Mouse (Mus musculus): ENCODE data around the gene Znhit1.
A peak's percentile ranks its signal among the peaks of the same experiment; 100 is the strongest.

Gene Znhit1

DNA sequence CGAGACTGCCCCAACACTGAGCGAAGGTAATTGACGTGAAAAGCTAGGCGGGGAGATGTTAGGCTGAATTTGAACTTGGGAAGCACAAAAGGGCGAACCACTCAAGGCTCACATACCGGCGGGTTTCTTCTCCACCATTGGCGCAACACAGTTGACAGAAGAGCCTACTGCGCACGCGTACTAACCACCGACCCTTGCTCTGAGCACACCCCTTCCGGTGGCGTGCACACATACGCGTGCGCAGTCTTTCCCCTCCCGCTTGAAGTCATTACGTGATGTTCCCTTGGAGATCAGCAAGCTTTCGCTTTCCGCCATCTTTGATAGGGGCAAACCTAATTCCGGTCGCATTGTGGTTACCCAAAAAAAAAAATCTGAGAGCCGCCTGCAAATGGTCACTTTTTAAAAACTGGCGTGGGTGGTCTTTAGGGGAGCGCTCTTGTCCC lies 1.1 kb downstream of the Znhit1 start, which contains the start of gene Plod3:
Gene Plod3, plus strand, starts transcription at position 325 of the 443 bp plus-strand sequence.
- peak; percentile 96 to 97 for DNase-seq (ENCODE audit: low spot score in 2 of 2)

DNA sequence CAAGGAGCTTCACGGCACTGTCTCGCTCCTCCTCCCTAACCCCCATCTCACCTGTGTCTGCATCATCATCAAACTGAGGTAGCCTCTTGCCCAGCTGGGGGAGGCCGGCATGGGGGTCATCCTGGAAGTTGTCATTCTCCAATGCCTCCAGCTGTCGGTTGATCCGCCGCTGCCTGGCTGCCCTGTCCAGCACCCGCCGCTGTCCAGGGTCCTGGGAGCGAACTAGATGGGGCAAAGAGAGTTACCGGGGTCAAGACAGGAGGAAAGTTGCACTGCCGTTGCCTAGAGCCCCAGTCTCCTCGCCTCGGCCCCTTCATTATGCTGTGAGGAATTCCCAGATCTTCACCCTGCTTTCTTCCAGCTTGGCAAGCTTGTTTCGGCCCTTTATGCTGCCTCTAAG lies 3.0 kb downstream of the Znhit1 start:
- no peak for DNase-seq (ENCODE audit: low spot score in 2 of 2)

DNA sequence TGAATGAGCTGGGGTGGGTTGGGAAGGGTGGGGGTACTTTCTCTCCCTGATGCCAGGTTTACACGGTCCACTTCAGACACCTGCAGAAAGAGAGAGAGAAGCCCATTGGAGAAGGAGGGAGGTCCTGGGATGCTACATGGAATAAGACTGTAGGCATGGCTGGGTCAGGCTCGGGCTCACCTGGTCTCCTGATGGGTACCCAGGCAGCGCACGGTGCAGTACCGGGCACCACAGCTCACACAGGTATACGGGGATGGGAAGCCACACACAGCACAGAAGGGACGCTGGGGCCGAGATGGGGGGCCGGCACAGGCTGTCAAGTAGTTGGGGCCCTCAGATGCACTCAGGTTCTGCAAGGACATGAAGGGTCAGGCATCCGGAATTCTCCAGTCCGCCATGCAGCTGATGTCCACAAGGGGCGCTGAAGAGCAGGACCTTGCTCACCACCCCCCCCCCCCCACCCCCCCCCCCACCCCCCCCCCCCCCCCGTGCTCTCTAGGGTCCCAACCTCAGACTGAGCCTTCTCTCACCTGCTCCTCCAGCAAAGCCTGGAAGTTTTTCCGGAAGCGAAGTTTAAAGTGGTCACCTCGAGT lies 5.4 kb downstream of the Znhit1 start:
- DNase-seq (ENCODE audit: low spot score in 2 of 2) = no peak

DNA sequence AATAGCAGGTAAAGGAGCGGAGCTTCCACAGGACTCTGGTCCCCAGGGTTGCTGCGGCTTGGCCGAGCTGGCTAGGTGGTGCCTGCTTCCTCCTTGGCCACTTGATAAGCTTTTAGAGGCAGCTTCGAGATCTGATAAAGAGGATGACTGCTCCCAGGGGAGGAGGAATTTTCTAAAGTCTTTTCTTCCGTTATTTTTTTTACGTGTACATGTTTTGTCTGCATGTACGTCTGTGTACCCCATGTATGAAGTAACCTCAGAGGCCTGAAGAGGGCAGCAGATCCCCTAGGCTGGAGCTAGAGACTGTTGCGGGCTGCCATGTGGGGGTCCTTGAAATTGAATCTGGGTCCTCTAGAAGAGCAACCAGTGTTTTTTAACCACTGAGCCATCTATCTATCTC lies 6.8 kb downstream of the Znhit1 start:
- no peak for DNase-seq (ENCODE audit: low spot score in 2 of 2)

DNA sequence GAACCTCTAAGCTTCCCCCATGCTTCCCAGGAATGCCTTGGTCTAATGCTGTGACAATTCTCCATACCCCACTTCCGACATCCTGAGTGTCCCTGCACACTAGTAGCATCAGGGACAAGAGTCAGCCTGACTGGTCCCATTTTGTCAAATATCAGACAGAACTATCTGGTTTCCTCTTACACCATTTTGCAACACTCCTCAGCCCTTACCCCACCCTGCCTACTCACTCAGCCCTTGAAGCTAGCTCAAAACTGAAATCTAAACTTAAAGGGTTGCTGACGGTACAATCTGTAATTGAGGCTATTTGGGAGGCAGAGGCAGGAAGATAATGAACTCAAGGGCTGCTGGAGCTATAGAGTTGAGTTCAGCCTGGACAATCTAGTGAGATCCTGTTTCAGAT lies 8.1 kb downstream of the Znhit1 start:
- DNase-seq (ENCODE audit: low spot score in 2 of 2) = no peak

DNA sequence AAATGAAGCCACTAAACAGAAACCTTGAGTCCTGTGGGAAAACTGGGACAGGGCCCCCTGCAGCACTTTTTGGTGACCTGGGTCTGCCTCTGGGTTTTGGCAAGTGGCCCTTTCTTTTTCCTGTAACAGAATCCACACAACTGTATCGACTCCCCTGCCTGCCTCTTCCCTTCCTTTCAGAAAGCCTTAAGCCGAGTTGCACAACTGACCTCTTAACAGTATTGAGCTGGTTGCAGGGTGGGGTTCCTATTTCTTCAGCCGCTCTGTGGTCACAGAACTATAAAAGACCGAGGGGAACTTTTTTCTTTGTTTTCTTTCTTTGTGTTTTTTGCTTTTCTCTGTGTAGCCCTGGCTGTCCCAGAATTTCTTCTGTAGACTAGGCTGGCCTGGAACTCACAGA lies 10.1 kb downstream of the Znhit1 start:
- DNase-seq (ENCODE audit: low spot score in 2 of 2) = no peak

DNA sequence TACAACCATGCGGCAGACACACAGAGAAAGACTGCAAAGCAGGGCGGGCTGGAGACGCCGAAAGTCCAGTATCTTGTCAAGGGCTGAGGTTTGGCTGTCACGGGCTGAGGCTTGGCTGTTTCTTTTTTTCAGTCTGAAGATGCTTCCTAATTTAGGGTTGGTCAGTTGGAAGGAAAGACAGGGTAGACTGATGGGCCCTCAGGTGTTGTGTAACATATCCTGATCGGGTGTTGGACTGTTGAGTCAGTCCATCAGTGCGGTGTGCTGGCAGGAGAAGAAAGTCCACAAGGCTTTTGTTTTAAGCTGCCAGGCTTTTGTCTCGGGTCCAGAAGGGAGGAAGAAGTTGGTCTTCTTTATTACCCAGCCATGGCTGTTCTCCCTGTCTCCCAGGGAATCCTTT lies 14.2 kb downstream of the Znhit1 start:
- DNase-seq (ENCODE audit: low spot score in 2 of 2) = no peak

DNA sequence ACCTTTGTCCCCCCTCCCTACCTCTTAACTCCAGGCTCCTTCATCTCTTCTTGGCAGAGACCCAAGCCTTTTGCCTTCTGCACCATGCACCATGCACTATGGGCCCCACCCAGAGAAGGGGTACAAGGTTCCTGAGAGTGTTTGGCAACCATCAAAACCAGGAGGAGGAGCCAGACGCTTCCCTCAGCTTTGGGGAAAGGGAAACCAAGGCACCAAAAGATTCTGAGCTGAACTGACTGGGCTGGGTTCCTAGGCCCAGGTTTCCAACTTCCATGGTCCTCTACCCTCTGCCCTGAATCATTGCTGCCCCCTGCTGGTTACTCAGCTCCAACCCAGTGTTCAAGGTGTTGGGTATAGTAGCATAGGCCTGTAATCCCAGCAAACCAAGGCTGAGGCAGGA lies 17.1 kb downstream of the Znhit1 start:
- peak; percentile 57 to 66 for DNase-seq (ENCODE audit: low spot score in 2 of 2)

DNA sequence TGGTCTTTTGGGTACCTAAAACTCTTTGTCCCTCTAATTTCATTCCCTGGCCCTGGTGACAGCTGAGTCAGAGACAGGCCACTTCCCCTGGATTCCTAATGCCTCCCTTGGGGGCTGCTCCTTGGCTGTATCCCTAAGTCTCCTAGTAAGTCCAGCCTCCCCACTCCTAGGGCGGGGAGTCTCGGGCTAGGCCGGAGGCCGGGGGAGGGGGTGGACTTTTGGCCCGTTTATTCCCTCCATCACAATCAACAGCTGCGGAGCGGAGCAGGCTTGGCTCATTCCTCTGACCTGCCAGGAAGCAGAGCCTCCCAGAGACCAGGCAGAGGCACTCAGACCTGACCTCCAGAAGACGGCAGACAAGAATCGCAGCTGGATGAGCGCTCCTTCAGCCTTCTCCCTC lies 20.2 kb downstream of the Znhit1 start:
- DNase-seq (ENCODE audit: low spot score in 2 of 2) = peak; percentile 91 to 92

DNA sequence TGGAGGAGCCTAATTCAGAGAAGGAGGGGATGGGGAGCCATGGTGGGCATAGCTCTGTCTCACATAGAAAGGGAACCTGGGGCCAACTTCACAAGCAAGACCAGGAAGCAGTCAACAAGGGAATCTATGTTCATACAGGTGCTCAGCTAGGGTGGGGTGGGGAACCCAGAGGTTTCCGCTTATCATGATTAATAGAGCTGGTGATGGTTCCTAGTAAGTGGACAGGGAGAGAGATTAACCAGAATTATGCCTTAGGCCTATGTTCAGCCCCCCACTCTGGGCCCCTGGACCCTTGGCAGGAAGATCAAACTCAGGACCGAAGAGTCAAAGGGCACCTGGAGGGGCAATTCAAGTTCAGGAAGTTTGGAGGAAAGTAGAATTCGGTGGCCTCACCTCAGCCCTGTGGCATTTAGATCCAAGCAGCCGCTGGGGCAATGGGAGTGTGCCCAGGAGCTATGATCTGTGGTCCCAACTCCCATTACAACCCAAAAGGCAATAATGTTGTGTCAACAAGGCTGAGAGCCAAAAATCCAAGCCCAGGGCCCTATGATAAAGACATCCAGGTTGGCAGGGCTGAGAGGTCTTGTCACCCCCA lies 20.9 kb downstream of the Znhit1 start:
- no peak for DNase-seq (ENCODE audit: low spot score in 2 of 2)

DNA sequence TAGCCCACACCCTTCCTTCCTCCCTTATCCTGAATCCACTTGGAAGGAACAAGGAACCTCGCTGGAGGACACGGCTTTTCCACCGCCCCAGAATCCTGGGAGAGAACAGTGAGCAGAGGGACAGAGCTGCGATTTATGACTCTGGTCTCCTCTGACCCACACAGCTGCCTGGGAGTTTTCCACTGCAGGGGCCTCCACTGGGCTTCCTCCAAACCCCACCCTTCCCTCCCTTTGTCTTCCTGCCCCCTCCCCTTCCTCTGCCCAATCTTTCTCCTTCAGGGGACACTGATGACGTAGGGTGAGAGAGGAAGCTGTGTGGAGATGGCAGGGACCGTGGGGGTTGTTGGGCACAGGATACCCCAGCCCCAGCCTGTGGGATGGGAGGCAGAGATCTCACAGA lies 21.5 kb downstream of the Znhit1 start, which contains the start of gene Cldn15:
Gene Cldn15, plus strand, starts transcription at position 286 of the 400 bp plus-strand sequence.
- DNase-seq (ENCODE audit: low spot score in 2 of 2) = peak; percentile 63 to 76

DNA sequence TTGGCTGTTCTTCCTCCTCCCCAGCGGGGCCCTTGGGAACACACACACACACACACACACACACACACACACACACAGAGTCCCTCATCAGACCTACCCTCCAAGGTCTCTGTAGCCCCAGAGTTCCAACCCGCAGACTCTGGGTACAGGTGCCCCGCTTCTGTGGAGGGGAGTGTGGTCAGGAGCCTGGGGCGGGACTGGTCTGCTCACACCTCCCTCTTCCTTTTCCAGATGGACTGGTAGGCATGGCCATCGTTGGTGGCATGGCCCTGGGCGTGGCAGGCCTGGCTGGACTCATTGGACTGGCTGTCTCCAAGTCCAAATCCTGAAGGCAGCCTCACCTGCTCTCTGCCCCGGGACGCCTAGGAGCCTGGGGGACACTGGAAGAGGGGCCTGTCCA lies 22.1 kb downstream of the Znhit1 start:
- DNase-seq (ENCODE audit: low spot score in 2 of 2) = no peak

DNA sequence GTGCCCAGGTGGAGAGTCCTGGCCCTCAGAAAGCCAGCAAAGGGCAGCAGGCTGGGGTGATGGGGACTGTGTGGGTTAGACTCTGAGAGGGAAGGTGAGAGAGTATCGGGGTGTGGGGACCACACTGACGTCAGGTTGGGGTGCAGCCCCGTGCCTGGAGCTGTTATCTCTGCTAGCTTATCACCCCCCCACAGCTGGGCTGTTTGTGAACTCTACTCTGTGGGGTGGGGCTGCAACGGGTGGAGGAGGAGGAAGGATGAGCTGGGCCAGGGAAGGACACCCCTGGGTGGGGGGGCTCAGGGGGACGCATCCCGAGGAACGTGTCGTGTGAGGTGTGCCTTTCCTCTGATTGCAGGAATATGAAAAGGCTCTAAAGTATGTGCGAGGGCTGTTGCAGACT lies 22.6 kb downstream of the Znhit1 start:
- no peak for DNase-seq (ENCODE audit: low spot score in 2 of 2)

DNA sequence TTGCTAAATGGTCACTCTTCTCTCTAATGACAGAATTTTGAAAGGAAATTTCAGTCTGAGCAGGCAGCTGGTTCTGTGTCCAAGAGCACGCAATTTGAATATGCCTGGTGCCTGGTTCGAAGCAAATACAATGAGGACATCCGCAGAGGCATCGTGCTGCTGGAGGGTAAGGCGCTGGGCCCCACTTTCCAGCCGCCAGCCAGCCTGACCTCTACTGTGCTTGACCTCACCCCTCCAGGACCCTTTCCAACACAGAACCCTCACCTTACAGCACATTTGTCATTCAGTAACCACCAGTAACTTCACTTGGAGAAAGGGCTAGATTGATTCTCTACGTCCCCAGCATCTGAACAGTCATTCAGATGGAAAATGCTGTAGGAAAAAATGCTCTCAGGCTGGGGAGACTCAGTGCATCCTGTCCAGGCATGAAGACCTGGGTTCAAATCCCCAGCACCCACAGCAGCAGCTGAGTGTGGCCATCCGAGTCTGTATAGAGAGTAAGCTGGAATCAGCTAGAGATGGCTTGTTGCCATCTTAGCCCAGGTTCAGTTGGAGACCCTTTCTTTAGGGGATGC lies 24.8 kb downstream of the Znhit1 start:
- no peak for DNase-seq (ENCODE audit: low spot score in 2 of 2)

DNA sequence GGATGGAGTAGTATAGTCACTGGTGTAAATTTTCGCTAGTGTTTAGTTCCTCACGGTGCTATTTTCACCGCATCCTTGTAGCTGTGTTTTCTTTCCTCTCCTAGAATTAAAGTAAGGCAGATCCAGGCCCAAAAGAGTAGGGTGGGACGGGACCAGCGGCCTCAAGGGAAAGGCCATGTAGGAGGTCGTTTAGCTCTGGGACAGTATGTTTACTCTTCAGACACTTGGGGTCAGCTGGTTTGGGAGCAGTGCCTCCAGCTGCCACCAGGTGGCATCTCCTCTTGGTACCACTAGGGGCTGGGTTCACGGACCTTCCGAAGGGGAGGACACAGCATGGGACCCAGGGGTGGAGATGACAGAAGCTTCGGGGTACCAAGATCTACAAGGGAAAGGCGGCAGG lies 25.3 kb downstream of the Znhit1 start:
- DNase-seq (ENCODE audit: low spot score in 2 of 2) = peak; percentile 79 to 82

DNA sequence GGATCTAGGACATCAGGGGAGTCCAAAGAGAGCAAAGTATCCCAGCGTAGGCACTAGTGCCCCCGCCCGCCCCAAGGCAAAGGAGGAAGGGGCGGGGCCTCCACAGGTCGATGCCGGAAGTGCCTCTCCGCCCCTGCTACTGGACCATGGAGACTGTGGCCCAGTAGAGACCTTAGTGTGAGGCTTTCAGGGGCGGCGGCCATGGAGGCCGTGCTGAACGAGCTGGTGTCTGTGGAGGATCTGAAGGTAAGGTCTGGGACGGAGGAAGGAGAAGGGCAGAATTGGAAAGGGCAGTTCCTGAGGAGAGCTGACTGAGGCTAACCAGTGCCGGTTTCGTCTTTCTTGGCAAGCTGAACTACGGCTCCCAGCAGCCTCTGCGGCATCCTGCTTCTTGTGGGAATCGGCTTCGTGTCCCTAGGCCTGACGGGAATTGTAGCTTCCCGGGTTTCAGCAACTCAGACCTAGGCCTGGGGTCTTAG lies 25.8 kb downstream of the Znhit1 start:
- DNase-seq (ENCODE audit: low spot score in 2 of 2) = peak; percentile 91 to 95

DNA sequence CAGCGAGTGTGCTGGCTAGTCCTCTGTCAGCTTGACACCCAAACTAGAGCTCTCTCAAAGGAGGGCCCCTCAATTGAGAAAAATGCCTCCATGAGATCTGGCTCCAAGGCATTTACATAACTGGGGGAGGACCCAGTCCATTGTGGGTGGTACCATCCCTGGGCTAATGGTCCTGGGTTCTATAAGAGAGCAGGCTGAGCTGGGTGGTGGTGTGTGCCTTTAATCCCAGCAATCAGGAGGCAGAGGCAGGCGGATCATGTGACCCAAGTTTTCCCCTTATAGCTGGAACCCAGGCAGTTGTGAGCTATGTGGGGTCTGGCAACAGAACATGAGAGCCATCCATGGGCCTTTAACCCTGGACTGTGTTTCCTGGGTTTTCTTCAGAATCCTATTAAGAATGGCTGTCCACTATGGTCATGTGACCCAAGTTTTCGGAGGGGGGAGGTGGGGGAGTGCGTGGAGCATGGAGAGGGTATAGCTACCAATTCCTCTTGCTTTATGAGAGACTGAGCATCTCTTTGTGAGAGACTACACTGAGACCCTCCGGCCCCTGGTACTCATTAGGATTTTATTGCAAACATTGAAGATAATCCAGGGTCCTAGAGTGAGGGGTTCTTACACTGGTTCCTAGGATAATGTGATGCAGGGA lies 26.4 kb downstream of the Znhit1 start:
- DNase-seq (ENCODE audit: low spot score in 2 of 2) = no peak

DNA sequence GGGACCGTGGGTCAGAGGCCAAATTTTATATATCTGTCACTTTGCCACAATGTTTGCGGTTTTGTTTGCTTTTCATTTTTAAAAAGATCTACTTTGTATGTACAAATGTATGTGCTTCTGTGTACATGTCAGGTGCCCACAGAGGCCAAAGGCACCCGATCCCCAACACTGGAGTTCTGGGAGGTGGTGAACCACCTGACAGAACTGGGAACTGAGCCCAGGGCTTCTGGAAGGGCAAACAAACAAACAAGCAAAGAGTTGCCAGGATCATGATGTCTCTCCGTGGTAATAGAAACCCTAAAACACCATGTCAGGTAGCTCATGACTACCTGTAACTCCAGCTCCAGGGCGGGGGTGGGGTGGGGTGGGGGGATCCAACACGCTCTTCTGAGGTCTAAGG lies 27.8 kb downstream of the Znhit1 start:
- DNase-seq (ENCODE audit: low spot score in 2 of 2) = no peak

DNA sequence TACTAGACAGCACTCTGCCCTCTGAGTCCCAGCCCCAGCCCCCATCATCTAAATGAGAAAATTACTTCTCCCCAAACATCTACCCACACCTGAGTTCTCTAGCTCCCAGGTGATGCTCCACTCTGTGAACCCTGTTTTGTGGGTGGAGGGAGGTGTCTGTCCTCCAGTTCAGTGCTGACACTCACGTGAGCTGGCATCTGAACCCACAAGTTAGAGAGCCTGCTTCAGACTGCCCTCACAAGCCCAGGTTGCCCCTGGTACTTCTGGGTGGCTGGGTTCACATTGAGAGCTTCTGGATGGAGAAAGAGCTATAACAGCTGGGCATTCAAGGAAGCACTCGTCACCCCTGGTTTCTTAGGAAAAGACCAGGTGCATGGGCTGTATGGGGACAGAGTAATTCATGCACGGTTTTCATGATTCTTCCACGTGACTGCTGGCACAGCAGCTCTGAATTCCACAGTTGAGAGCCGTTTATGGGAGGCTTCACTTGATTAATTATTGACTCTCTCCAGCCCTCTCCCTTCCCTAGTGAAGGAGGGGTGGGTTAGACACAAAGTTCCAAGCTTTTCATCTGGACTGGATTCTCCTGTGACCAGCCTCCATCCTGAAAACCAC lies 28.7 kb downstream of the Znhit1 start:
- DNase-seq (ENCODE audit: low spot score in 2 of 2) = no peak

DNA sequence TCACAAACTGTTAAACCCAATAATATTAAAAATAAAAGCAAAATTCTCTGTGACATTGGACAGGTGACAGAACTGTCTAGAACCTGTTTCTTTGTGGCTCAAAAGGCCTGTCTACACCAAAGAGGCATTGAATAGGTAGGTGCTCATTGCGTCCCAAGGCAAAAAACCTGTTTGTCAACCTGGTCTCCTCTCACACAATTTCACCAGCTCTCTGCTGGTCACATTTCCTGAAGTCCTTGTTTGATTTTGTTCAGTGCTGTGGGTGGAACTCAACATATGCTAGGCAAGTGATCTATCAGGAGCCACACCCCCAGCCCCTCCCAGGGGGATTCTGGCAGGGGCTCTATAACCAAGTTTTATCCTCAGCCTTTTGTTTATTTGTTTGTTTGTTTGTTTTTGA lies 30.6 kb downstream of the Znhit1 start:
- no peak for DNase-seq (ENCODE audit: low spot score in 2 of 2)

DNA sequence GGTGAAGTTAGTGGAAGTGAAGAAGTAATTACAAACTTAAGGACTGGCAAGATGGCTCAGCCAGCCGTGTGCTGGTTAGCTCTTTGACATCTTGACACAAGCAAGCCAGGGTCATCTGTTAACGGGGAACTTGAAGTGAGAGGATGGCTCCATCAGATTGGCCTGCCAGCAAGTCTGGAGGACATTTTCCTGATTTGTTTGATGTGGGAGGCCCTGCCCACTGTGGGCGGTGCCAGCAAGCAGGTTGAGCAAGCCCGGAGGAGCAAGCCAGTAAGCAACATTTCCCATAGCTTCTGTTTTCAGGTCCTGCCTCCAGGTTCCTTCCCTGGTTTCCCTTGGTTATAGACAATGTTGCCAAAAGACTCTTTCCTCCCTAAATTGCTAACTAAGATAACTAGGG lies 32.2 kb downstream of the Znhit1 start:
- no peak for DNase-seq (ENCODE audit: low spot score in 2 of 2)

DNA sequence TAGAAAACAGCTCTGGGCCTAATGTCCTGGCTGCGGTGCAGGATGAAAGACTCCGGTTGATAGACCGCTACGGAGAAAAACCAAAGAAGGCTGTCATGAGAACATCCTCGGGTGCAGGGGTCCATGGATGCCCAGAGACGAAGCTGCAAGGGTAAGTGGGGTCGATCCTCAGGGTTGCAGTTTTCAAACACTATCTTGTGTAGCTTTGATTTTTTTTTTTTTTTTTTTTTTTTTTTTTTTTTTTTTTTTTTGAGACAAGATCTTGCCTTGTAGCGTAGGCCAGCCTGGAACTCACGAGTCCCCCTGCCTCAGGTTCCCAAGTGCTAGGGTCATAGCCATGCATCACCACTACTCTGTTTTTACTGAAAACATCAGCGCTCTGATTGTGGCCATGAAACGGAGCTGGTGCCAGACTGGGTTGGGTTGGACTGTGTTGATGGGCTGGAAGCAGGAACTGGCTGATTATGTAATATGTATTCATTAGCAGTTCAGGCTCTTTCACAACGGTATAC lies 34.3 kb downstream of the Znhit1 start:
- peak; percentile 36 to 58 for DNase-seq (ENCODE audit: low spot score in 2 of 2)

Data from heart, adult 9 months (tissue).